Mouse (Mus musculus) liver, postnatal 0 days (tissue): Measurements from ENCODE around the gene Zc3h12c. TPM values are rescaled to one million over a fixed set of nuclear protein-coding genes. Genes with fewer than 3 reads are reported as not detected.

Experiments used
- ATAC-seq: fragments of 200-750 bp; cut with Nextera tagmentation; 2 replicates; pipeline ENCODE4 v1.8.0; 2017; ENCODE audit warnings: mild to moderate bottlenecking, moderate library complexity
- DNase-seq: peaks from one replicate; pipeline ENCODE4 v3.0.0-alpha.2; 2016
- H3K27ac ChIP-seq: fragments of 300-500 bp; sonication (generic); 2 replicates; pipeline ENCODE4 v1.5.1; 2014; ENCODE audit warnings: antibody characterized with exemption, moderate library complexity, mild to moderate bottlenecking, low read depth
- H3K27me3 ChIP-seq: fragments of 300-500 bp; sonication (generic); 2 replicates; pipeline ENCODE4 v1.6.1; 2014; ENCODE audit warnings: low read length, control low read depth, mixed read lengths; ENCODE audit not compliant: insufficient read depth
- H3K36me3 ChIP-seq: fragments of 300-500 bp; sonication (generic); replicated peaks from 2 replicates; pipeline ENCODE4 v1.6.1; 2014; ENCODE audit warnings: mild to moderate bottlenecking, control low read depth, low read length, moderate library complexity, mixed read lengths; ENCODE audit not compliant: insufficient read depth
- H3K4me1 ChIP-seq: fragments of 300-500 bp; sonication (generic); 2 replicates; pipeline ENCODE4 v1.6.1; 2014; ENCODE audit warnings: antibody characterized with exemption, mild to moderate bottlenecking, control low read depth; ENCODE audit not compliant: insufficient read depth
- H3K4me2 ChIP-seq: fragments of 300-500 bp; sonication (generic); 2 replicates; pipeline ENCODE4 v1.6.1; 2014; ENCODE audit warnings: low read depth, mild to moderate bottlenecking, low read length, moderate library complexity, mixed read lengths
- H3K4me3 ChIP-seq: fragments of 300-500 bp; sonication (generic); 2 replicates; pipeline ENCODE4 v1.5.1; 2014; ENCODE audit warnings: low read depth, low read length
- H3K9ac ChIP-seq: fragments of 300-500 bp; sonication (generic); replicated peaks from 2 replicates; pipeline ENCODE4 v1.6.1; 2014; ENCODE audit warnings: mild to moderate bottlenecking, moderate library complexity
- H3K9me3 ChIP-seq: fragments of 300-500 bp; sonication (generic); 2 replicates; pipeline ENCODE4 v1.6.1; 2016; ENCODE audit warnings: mild to moderate bottlenecking, control low read depth, low read length, mixed read lengths
- CTCF ChIP-seq: sonication (generic); IDR thresholded peaks from 2 replicates; pipeline ENCODE4 v1.5.1; 2016; ENCODE audit warnings: antibody characterized with exemption, low read depth
- EP300 ChIP-seq: IDR thresholded peaks from 2 replicates; pipeline ENCODE4 v1.6.1; 2016; ENCODE audit warnings: antibody characterized with exemption, low read depth, mild to moderate bottlenecking
- WGBS: fragments of 180-500 bp; shearing (Covaris S2); extraction: QIAGEN DNeasy Blood & Tissue Kit; methylation state at CpG from one replicate; pipeline ENCODE4 v1.1.7; 2014; ENCODE audit not compliant: insufficient replicate concordance; 5-methylcytosine and 5-hydroxymethylcytosine counted together
- polyA plus RNA-seq: library from polyadenylated mRNA; unstranded; fragments of >200 nt; fragmentation: Nextera tagmentation; extraction: Ambion mirVana; gene quantifications from 2 replicates; pipeline ENCODE4 v1.2.1, GENCODE M21; 2015

The Zc3h12c gene
- polyA plus RNA-seq, 1 experiment from 2014 or later = 0.72 TPM

DNA sequence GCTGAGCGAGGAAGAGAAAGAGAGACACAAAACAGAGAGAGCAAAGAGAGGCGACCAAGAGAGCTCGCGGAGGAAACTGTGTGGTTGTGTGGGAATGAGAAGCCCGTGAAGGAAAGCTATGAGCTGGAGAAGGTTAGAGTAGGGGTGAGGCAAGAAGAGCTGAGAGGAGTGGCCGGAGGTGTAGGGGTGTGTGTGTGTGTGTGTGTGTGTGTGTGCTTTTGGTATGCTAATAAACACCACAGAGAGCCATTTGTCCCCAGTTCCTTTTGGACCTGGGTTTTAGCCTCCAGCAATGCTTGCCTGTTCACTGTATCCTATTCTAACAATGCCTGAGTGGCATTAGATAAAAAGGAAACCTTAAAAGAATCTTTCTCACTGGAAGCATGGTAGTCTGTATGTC is 43.1 kb downstream of the Zc3h12c start:
- H3K27me3 ChIP-seq = no peaks in the 10 kb centered on the region
- no peak for TF ChIP-seq CTCF
- TF ChIP-seq EP300 = no peak
- no peaks in the 10 kb centered on the region for H3K4me1 ChIP-seq
- WGBS = 78% methylated on average over 6 of the region's 6 CpGs
- DNase-seq = no peak
- H3K4me2 ChIP-seq = no peak overlapping the region
- no peaks in the 10 kb centered on the region for H3K9me3 ChIP-seq
- no peak overlapping the region for H3K9ac ChIP-seq
- no peak overlapping the region for H3K4me3 ChIP-seq
- peaks cover 8% of the 10 kb centered on the region; the same call in 1 of the 2 replicates for H3K36me3 ChIP-seq
- H3K27ac ChIP-seq = no peak overlapping the region
- ATAC-seq = no peak

GRCm38 (mm10) chr9:52119212-52119611 is 49.2 kb downstream of the Zc3h12c start:
- H3K9ac ChIP-seq = no peak overlapping the region
- peaks cover 11% of the 10 kb centered on the region; the same call in 1 of the 2 replicates for H3K36me3 ChIP-seq
- DNase-seq (no peak), ATAC-seq (no peak)
- no peak overlapping the region for H3K27ac ChIP-seq
- H3K4me2 ChIP-seq = no peak overlapping the region
- H3K9me3 ChIP-seq = no peaks in the 10 kb centered on the region
- H3K4me1 ChIP-seq = no peaks in the 10 kb centered on the region
- TF ChIP-seq EP300 = no peak
- TF ChIP-seq CTCF = no peak
- no peaks in the 10 kb centered on the region for H3K27me3 ChIP-seq
- WGBS = 69% methylated on average over 4 of the region's 4 CpGs
- no peak overlapping the region for H3K4me3 ChIP-seq

- DNase-seq (no peak), ATAC-seq (no peak)
- H3K27ac ChIP-seq = no peak overlapping the region
- H3K9ac ChIP-seq = no peak overlapping the region
- H3K27me3 ChIP-seq = no peaks in the 10 kb centered on the region
- no peaks in the 10 kb centered on the region for H3K9me3 ChIP-seq
- no peak for TF ChIP-seq CTCF
- TF ChIP-seq EP300 = no peak
- H3K4me1 ChIP-seq = no peaks in the 10 kb centered on the region
- no peak overlapping the region for H3K4me2 ChIP-seq
- 85% methylated on average over 5 of the region's 5 CpGs for WGBS
- H3K36me3 ChIP-seq = peaks cover 11% of the 10 kb centered on the region; the same call in 1 of the 2 replicates
- H3K4me3 ChIP-seq = no peak overlapping the region
Measured at GRCm38 (mm10) chr9:52113091-52113490, 55.3 kb downstream of the Zc3h12c start.

- DNase-seq (no peak), ATAC-seq (no peak)
- H3K4me3 ChIP-seq = no peak overlapping the region
- H3K27me3 ChIP-seq = no peaks in the 10 kb centered on the region
- no peaks in the 10 kb centered on the region for H3K36me3 ChIP-seq
- WGBS = 48% methylated on average over 3 of the region's 3 CpGs
- H3K27ac ChIP-seq = no peak overlapping the region
- H3K4me2 ChIP-seq = no peak overlapping the region
- no peaks in the 10 kb centered on the region for H3K9me3 ChIP-seq
- no peak overlapping the region for H3K9ac ChIP-seq
- H3K4me1 ChIP-seq = no peaks in the 10 kb centered on the region
- no peak for TF ChIP-seq CTCF
- TF ChIP-seq EP300 = peak; percentile 88
Measured at GRCm38 (mm10) chr9:52110738-52111137, 57.6 kb downstream of the Zc3h12c start.

GRCm38 (mm10) chr9:52107161-52107560 is 61.2 kb downstream of the Zc3h12c start:
- H3K27ac ChIP-seq = no peak overlapping the region
- no peak for ATAC-seq
- WGBS = 72% methylated on average over 3 of the region's 3 CpGs

DNA sequence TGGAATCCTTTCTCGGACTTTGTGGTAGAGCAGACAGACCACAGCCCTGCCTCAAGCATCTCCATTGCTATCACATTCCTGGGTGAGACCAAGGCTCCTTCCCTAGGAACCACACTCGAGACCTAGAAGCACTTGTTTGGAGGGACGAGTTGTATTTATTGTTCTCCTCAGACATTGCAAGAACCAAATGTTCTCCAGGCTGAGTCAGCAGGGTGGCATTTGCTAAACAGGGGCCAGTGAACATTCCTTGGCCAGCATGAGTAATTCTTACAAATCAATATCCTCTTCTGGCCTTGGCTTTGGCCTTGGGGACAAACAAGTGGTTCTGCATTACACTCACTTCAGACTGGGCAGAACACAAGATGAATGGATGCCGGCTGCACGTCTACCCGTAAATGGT is 62.9 kb downstream of the Zc3h12c start:
- 0 out of 2 replicates have a peak, but pooled peaks cover 5% of the 10 kb centered on the region for H3K4me1 ChIP-seq
- H3K4me3 ChIP-seq = no peak overlapping the region
- no peaks in the 10 kb centered on the region for H3K27me3 ChIP-seq
- WGBS = 79% methylated on average over 6 of the region's 6 CpGs
- no peak overlapping the region for H3K4me2 ChIP-seq
- no peak overlapping the region for H3K9ac ChIP-seq
- TF ChIP-seq EP300 = no peak
- no peak for TF ChIP-seq CTCF
- H3K36me3 ChIP-seq = no peaks in the 10 kb centered on the region
- no peaks in the 10 kb centered on the region for H3K9me3 ChIP-seq
- ATAC-seq (no peak), DNase-seq (no peak)
- no peak overlapping the region for H3K27ac ChIP-seq

More at GRCm38 (mm10) chr9:52107161-52107560, 61.2 kb downstream of the Zc3h12c start:
- no peak overlapping the region for H3K4me3 ChIP-seq
- TF ChIP-seq CTCF = no peak
- TF ChIP-seq EP300 = no peak
- H3K4me1 ChIP-seq = 0 out of 2 replicates have a peak, but pooled peaks cover 5% of the 10 kb centered on the region
- no peaks in the 10 kb centered on the region for H3K36me3 ChIP-seq
- no peaks in the 10 kb centered on the region for H3K27me3 ChIP-seq
- H3K9me3 ChIP-seq = no peaks in the 10 kb centered on the region
- DNase-seq = no peak
- H3K9ac ChIP-seq = no peak overlapping the region
- H3K4me2 ChIP-seq = no peak overlapping the region

DNA sequence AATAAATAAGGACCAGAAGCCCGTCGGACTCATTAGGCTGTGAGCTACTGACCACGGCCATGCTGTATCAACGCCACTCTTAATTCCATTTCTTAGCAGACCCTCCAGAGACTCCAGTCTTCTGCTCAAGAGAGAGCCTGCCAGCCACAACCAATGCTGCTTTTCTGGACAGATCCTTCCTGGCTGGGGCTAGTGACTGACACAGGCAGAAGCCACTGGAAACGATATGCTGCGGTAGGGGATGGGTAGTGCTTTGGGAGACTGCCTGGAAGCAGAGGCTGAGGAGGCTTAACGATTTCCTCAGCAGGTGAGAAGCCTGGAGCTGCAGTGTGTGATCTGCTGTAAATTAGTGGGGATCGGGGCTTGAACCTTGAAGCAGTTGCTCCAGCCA is 64.2 kb downstream of the Zc3h12c start:
- no peak overlapping the region for H3K4me3 ChIP-seq
- H3K27ac ChIP-seq = no peak overlapping the region
- no peaks in the 10 kb centered on the region for H3K36me3 ChIP-seq
- H3K4me2 ChIP-seq = no peak overlapping the region
- H3K4me1 ChIP-seq = 0 out of 2 replicates have a peak, but pooled peaks cover 5% of the 10 kb centered on the region
- ATAC-seq (no peak), DNase-seq (no peak)
- no peaks in the 10 kb centered on the region for H3K9me3 ChIP-seq
- TF ChIP-seq CTCF = no peak
- TF ChIP-seq EP300 = no peak
- no peak overlapping the region for H3K9ac ChIP-seq
- no peaks in the 10 kb centered on the region for H3K27me3 ChIP-seq
- WGBS = 66% methylated on average over 8 of the region's 8 CpGs
